Mouse (Mus musculus) small intestine, adult 2 months (tissue): ENCODE data around the gene Gabra4. TPM values are rescaled to one million over a fixed set of nuclear protein-coding genes. Genes with fewer than 3 reads are reported as not detected.

ENCODE experiments used
- H3K27ac ChIP-seq: fragments of 200-500 bp; 2 replicates; pipeline ENCODE4 v1.5.1; 2012; ENCODE audit warnings: low read depth, low read length, control low read depth, inconsistent platforms; ENCODE audit not compliant: insufficient read depth
- H3K27me3 ChIP-seq: fragments of 200-500 bp; 2 replicates; pipeline ENCODE4 v1.6.1; 2012; ENCODE audit warnings: mild to moderate bottlenecking, moderate library complexity, low read length, inconsistent platforms; ENCODE audit not compliant: control insufficient read depth, insufficient read depth
- H3K36me3 ChIP-seq: fragments of 200-500 bp; 2 replicates; pipeline ENCODE4 v1.6.1; 2012; ENCODE audit warnings: mild to moderate bottlenecking, low read length, control low read depth, inconsistent platforms; ENCODE audit not compliant: control insufficient read depth, insufficient read depth
- H3K4me1 ChIP-seq: fragments of 200-500 bp; 2 replicates; pipeline ENCODE4 v1.6.1; 2012; ENCODE audit warnings: low read length, inconsistent platforms, mixed read lengths; ENCODE audit not compliant: control insufficient read depth, insufficient read depth, insufficient read length
- H3K4me3 ChIP-seq: fragments of 200-500 bp; 2 replicates; pipeline ENCODE4 v1.5.1; 2012; ENCODE audit warnings: low read depth, mild to moderate bottlenecking, control low read depth, inconsistent platforms, low read length, moderate library complexity
- CTCF ChIP-seq: fragments of 200-500 bp; IDR thresholded peaks from 2 replicates; pipeline ENCODE4 v1.5.1; 2012; ENCODE audit warnings: low read depth, mild to moderate bottlenecking, control low read depth, inconsistent platforms, low read length, moderate library complexity, mixed read lengths; ENCODE audit not compliant: insufficient replicate concordance, insufficient read length; ENCODE audit errors: extremely low read depth
- POLR2A ChIP-seq: fragments of 200-500 bp; IDR thresholded peaks from 2 replicates; pipeline ENCODE4 v1.6.1; 2012; ENCODE audit warnings: low read depth, mild to moderate bottlenecking, control low read depth, inconsistent platforms, low read length, moderate library complexity
- WGBS: fragments of 180-500 bp; shearing (Covaris S2); methylation state at CpG from one replicate; pipeline ENCODE4 v1.1.7; 2018; 5-methylcytosine and 5-hydroxymethylcytosine counted together
- polyA plus RNA-seq: library from polyadenylated mRNA; depleted of rRNA; stranded (reverse); fragments of >200 nt; gene quantifications from 2 replicates; pipeline ENCODE4 v1.2.3, GENCODE M21; 2012

Gene Gabra4
- polyA plus RNA-seq, 1 experiment: not detected

DNA sequence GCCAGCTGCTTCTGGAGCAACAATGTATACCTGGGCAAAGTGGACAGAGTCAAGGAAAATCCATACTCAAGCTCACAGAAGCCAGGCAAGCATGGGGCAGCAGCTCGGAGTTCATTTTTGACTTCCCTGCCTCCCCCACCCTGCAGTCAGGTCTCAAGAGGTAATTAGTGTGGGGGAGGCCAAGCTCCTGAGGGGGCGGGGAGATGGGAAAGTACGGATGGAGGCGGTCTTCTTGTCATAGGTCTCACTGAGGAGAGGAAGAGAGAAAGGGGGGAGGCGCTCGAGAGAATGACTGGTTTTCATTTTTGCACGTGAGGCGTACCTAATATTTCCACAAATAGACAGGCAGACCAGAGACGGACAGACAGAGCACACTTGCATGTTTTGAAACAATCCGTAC lies 1.3 kb downstream of the Gabra4 start:
- H3K27ac ChIP-seq: no peak overlapping the region
- TF ChIP-seq CTCF (no peak), POLR2A (no peak)
- H3K27me3 ChIP-seq: no peaks in the 10 kb centered on the region; the same call in 1 of the 2 replicates
- peaks cover 2% of the 10 kb centered on the region; the same call in 1 of the 2 replicates for H3K4me1 ChIP-seq
- 17% methylated on average over 10 of the region's 10 CpGs for WGBS
- no peak overlapping the region for H3K4me3 ChIP-seq
- H3K36me3 ChIP-seq: no peaks in the 10 kb centered on the region

DNA sequence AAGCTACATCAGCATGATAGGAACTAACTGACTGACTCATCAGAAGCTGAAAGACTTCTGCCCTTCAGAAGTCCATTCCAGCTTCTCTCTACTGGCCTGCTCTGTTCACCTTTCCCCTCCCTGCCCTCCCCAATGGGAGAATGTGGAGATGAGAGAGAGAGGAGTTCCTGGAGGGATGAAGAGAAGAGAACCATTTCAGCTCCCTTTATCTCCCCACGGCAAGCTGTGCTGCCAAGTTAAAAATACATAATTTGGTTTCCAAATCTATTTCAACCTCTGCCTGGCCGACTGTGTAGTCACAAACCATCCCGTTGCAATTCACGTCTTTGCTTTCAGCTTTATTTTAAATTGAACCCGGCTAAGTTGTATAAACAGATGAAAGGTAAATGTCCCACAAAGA lies 4.1 kb downstream of the Gabra4 start:
- Histone ChIP-seq H3K4me1 (peaks cover 2% of the 10 kb centered on the region; the same call in 1 of the 2 replicates), H3K4me3 (no peak overlapping the region), H3K36me3 (no peaks in the 10 kb centered on the region), H3K27me3 (no peaks in the 10 kb centered on the region; the same call in 1 of the 2 replicates), H3K27ac (no peak overlapping the region)
- TF ChIP-seq POLR2A (no peak), CTCF (no peak)
- WGBS: 76% methylated on average over 5 of the region's 5 CpGs

DNA sequence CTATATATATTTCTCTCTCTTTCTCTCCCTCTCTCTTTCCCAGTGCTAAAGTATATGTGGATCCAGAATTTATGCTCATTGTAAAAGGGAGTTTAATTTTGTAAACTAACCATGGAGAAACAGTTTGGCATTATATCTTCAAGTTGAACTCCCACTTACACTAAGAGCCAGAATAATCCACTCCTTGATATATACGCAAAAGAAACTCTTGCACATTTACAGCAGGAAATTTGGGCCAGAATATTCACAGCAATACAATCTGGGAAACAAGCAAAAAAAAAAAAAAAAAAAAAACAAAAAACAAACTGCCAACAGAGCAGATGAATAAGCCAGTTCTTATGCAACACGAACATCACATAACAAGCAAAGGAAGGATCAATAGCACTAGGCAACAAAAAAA lies 10.0 kb downstream of the Gabra4 start:
- H3K27me3 ChIP-seq: no peaks in the 10 kb centered on the region
- no peaks in the 10 kb centered on the region for H3K36me3 ChIP-seq
- TF ChIP-seq POLR2A: no peak
- TF ChIP-seq CTCF: no peak
- H3K4me1 ChIP-seq: no peaks in the 10 kb centered on the region
- H3K4me3 ChIP-seq: no peak overlapping the region
- no peak overlapping the region for H3K27ac ChIP-seq
- WGBS: 72% methylated on average over 2 of the region's 2 CpGs

DNA sequence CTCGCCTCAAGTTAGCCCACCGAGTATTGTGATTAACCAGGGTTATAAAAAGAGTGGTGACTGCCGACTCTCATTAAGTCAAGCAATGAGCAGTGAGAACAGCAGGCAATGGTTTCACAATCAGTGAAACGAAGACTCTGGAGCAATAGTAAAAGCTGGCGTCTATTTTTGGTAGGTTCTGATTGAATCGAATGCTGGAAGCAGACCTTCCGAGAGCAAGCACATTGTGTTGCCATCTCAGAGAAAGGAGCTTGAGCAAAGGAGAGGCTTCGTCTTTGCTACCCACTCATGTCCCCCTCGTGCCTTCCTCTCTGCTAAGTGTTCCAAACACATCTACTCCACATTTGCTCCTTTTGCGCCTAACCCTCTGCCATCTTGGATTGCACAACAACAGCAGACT lies 18.3 kb downstream of the Gabra4 start:
- H3K4me3 ChIP-seq: no peak overlapping the region
- 71% methylated on average over 10 of the region's 10 CpGs for WGBS
- no peaks in the 10 kb centered on the region for H3K36me3 ChIP-seq
- no peaks in the 10 kb centered on the region for H3K4me1 ChIP-seq
- H3K27ac ChIP-seq: no peak overlapping the region
- no peaks in the 10 kb centered on the region for H3K27me3 ChIP-seq
- TF ChIP-seq CTCF (no peak), POLR2A (no peak)

DNA sequence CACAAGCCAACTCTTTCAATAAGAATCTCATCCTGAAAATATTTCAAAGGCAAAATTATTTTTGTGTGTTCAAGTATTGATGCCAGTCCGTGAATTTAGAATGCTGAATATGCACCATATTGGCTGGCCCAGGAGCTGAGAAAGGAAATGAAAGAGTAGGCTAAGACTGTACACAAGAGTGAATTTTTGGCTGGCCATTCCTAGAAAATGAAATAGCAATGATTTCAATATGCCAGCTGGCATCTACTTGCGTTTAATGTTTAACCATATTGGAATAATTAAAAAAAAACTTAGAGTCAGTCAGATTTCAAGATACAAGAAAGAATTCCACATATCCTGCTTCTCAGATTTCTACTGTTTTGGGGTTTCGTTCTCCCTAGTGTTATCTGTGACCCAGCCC lies 30.3 kb downstream of the Gabra4 start:
- TF ChIP-seq CTCF (no peak), POLR2A (no peak)
- no peak overlapping the region for H3K27ac ChIP-seq
- no peak overlapping the region for H3K4me3 ChIP-seq
- H3K27me3 ChIP-seq: no peaks in the 10 kb centered on the region
- no peaks in the 10 kb centered on the region for H3K4me1 ChIP-seq
- no peaks in the 10 kb centered on the region for H3K36me3 ChIP-seq
- 82% methylated on average over 3 of the region's 3 CpGs for WGBS

DNA sequence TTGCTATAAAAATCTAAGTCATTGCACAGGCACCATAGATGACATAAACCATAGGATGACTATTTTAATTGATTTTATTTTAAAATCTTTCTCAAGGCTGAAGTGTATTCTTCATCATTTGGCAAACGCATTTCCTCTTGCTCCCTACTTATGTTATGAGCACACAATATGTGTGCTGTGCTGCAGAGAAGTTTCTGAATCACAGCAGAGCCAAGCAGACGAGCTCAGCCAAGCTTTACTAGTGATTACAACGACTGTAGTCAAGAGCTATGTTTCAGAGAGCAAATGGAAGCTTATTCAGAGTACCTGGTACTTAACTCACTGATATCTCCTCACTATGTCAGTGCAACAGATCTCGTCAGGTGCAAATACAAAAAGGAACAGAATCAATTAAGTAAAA lies 41.4 kb downstream of the Gabra4 start:
- H3K36me3 ChIP-seq: no peaks in the 10 kb centered on the region
- H3K27me3 ChIP-seq: no peaks in the 10 kb centered on the region
- no peak overlapping the region for H3K4me3 ChIP-seq
- H3K4me1 ChIP-seq: no peaks in the 10 kb centered on the region
- H3K27ac ChIP-seq: no peak overlapping the region
- TF ChIP-seq POLR2A (no peak), CTCF (no peak)
- 50% methylated on average over 4 of the region's 4 CpGs for WGBS

DNA sequence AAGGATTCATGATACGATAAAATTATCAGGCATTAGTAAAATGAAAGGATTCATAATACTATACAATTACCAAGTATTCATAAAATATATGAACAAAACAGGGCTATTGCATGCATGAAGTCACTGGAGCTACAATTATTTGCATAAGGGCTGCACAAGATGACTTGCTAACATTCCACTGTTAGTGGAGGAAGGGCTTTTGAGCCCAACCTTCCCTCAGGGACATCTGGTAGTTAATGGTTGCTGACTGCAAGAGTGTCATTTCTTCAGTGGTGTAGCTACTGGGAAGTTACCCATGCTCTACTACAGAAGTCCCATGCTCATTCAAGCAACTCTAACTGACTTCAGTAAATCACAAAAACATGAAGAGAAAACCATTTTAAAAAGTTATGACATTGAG lies 43.8 kb downstream of the Gabra4 start:
- WGBS: 95% methylated on average over 1 of the region's 1 CpGs
- H3K4me1 ChIP-seq: no peaks in the 10 kb centered on the region
- H3K36me3 ChIP-seq: no peaks in the 10 kb centered on the region
- H3K4me3 ChIP-seq: no peak overlapping the region
- no peak for TF ChIP-seq CTCF
- no peak for TF ChIP-seq POLR2A
- H3K27ac ChIP-seq: no peak overlapping the region
- H3K27me3 ChIP-seq: no peaks in the 10 kb centered on the region

DNA sequence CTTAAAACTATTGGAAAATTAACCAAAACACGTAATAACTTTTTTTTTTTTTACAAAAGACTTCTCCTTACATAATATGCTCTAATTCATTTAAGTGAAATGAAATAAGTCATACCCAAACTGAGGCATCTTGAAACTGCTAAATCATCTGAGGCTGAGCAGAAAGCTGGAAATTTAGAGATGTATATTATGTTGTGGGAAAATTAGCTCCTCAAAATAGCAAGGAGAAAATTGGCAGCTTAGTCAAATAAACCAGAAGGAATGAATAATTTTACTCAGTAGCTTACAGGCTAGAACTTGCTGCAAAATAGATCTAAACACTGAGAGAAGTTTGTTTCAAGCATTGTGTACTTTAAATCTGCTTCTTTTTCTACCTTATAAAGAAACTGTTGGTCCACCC lies 49.4 kb downstream of the Gabra4 start:
- WGBS: 63% methylated on average over 1 of the region's 1 CpGs
- Histone ChIP-seq H3K4me3 (no peak overlapping the region), H3K4me1 (no peaks in the 10 kb centered on the region), H3K36me3 (no peaks in the 10 kb centered on the region), H3K27me3 (no peaks in the 10 kb centered on the region), H3K27ac (no peak overlapping the region)
- TF ChIP-seq CTCF (no peak), POLR2A (no peak)
